Mouse (Mus musculus) E14TG2a.4 (cell line): ENCODE results near the gene Lrrc57.

ENCODE experiments used
- CTCF ChIP-seq: conservative IDR thresholded peaks from 2 replicates; pipeline ENCODE4 v1.5.1; 2014; ENCODE audit warnings: low read length
- NANOG ChIP-seq: IDR thresholded peaks from 2 replicates; pipeline ENCODE4 v1.6.1; 2014; ENCODE audit warnings: borderline replicate concordance, low read length, mixed read lengths
- POU5F1 ChIP-seq: IDR thresholded peaks from 2 replicates; pipeline ENCODE4 v1.6.1; 2014; ENCODE audit warnings: low read length, borderline replicate concordance

DNA sequence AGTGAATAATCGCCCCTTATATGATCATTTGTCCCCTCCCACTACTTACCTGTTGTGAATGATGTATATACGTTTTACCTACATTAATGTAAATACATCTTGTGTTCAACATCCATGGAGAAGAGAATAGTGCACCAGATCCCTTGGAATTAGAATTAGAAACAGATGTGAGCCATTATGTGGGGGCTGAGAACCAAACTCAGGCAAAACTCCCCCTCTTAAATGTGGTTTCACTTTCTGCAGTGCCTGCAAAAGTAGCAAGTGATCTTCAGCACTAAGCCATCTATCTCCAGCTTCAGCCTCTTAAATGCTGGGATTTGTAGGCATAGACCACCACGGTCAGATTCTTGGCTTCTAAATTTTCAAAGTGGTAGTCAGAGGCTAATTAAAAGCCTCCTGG is 34.2 kb downstream of the Lrrc57 start:
- TF ChIP-seq CTCF (no peak), NANOG (no peak), POU5F1 (no peak)
